Mouse (Mus musculus) left cerebral cortex, postnatal 4 days (tissue): Measurements from ENCODE around the gene Fsip1. TPM values are rescaled to one million over a fixed set of nuclear protein-coding genes. Genes with fewer than 3 reads are reported as not detected.
"Not testable (repeated sequence)": the region's sequence is repeated elsewhere in the genome, so short reads cannot be mapped to it uniquely, and the experiment has no call there.

Source experiments
- DNase-seq: peaks from one replicate; pipeline ENCODE4 v3.0.0-alpha.2; 2022
- intact Hi-C: fragments of 180-260 bp; cut with DNase I; formaldehyde crosslinking; loops from one replicate; pipeline ENCODE4 v1.15.1; 2025
- total RNA-seq, 2 experiments: library from RNA; stranded (reverse); gene quantifications; 2 replicates each; pipeline ENCODE4 v1.2.3; 2021

The Fsip1 gene
- total RNA-seq: 1 to 10 TPM; 4.2 to 5.3 TPM

DNA sequence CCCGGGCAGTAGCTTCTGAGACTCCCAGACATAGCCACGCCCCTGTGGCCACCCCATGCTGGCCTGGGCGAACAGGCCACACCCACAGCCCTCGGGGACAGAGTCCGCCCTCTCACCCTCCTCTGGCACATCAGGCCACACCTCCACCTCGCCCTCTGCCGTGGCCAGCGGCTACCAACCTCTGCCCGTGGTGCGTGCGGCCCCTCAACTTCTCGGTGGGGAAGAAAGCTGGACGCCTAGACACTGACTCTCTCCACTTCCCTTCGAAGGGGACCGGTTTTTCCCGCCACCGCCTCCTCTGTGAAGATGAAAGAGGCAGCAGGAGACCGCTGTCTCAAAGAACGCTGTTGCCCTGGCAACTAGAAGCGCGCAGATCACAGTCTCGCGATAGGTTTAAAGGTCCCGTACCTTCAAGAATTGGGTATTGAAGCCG, at the start of gene Fsip1:
TSS of gene Fsip1 (minus strand) at position 346 of the 433 bp plus-strand sequence.
- DNase-seq: peak; percentile 64
- intact Hi-C loops: no loop called here

DNA sequence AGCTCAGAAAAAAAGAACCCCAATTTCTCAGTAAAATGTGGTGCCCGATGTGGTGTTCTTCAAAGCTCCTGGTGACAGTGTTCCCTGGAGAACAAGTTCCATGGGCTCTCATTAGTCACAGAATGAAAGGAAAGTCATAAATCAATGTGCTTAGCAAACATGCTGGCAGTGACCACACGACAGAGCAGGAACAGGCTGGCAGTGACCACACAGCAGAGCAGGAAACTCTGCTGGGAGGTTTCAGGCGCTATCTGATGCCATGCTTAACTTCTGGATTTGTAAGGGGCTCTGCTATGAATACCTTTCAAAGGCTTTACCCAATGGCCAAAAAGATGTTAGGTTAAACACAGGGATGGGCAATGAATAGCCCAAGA, 49.7 kb upstream of the Fsip1 start:
- intact Hi-C loops: no loop called here
- no peak for DNase-seq

DNA sequence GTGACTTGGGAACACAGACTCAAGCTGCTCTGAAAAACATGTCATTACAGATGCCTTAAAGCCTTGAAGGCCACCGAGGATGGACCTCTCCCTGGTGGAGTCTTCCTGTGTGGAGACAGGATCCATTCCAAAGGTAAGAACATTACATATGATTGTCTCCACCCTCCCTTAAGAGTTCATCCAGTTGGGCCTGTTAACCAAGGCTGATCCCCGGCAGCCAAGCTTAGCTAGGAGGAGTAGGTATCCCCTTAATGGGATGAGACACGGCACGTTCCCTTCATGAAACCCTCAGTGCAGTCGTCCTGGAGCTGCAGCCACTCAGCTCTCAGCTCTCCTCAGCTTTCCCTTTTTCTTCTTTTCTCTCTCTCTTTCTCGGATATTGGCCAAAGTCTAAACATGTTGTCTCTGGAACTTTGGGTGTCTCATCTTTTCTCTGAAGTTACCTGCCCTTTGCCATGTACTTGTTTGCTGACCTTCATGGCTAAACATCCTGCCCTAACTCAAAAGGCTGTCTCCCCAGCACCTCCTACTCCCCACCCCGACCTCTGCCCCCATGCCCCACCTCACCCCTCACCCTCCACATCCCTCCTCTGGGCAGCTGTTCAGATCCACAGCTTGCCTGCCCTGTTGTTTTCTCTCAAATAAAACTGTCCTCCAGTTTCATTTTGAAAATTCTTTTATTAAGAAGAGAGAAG, 49.2 kb upstream of the Fsip1 start:
- no peak for DNase-seq
- intact Hi-C loops: no loop called here

DNA sequence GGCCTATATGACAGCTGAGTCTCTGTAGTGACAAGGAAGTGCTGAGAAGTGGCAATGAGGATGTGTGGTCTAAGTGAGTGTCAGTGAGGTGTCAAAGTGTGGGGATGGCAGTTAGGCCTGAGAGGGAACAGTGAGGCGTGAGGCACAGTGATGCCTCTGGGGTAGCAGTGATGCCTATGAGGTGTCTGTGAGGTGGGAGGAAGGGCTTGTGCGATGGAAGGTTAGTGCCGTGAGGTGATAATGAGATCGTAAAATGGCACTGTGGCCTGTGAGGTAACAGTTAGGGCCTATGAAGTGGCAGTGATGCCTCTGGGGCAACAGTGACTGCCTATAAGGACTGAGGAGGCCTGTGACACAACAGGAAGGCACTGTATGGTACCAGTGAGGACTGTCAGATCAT, 46.7 kb upstream of the Fsip1 start:
- intact Hi-C loops: no loop called here
- no peak for DNase-seq

DNA sequence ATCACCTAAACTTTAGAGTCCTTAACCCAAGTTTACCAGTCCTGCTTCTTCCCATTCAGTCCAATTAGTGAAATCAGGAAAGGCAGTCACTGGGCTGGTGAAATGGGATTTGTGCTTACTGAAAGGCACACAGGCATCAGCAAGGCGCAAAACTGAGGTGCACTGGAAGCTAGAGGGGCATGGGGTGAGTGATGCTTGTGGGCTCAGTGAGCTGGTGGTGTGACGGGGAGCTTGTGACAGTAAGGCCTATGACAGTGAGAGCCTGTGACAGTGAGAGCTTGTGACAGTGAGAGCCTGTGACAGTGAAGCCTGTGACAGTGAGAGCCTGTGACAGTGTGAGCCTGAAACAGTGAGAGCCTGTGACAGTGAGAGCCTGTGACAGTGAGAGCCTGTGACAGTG, 44.9 kb upstream of the Fsip1 start:
- intact Hi-C loops: no loop called here

DNA sequence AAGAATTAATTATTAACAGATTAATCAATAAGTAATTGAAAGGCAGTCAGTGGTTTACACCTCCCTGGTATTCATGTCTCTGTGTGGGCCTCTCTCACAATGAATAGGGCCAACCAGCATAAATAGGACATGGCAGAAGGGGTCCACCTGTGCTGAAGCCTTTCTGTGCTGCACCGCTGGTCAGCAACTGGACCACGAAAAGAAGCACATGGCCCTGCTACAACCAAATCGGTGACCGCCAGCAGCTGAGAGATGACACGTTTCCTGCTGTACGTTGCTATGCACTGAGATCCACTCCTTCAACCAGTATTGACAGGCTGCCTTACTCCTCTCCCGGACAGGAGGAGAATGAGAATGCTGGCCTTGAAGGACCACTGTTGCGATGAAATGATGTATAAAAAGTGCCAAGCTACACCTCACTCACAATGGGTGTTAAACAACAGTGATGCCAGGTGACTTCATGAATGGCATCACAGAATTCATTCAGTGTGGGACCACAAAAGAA, 44.3 kb upstream of the Fsip1 start:
- DNase-seq: no peak
- intact Hi-C loops: no loop called here

More for the DNA sequence above, 44.9 kb upstream of the Fsip1 start:
- no peak for DNase-seq

DNA sequence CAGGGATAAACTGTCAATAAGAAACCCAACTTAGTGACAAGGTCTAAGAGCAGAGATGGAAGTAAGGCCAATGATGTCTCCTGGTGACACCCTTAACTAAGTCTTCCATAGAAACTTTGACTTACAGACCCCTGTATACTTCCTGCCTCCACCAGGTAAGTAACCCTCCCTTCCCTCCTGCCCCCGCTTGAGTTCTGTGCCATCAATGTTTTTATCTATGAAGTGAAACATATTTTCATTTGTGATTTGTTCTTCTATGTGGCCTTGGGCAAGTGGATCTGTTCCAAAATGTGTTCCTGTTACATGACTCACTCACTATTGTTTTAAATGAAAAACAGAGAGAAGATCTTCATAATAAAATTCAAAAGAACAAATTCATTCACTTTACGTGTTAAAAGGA, 43.2 kb upstream of the Fsip1 start:
- intact Hi-C loops: no loop called here
- DNase-seq: no peak

DNA sequence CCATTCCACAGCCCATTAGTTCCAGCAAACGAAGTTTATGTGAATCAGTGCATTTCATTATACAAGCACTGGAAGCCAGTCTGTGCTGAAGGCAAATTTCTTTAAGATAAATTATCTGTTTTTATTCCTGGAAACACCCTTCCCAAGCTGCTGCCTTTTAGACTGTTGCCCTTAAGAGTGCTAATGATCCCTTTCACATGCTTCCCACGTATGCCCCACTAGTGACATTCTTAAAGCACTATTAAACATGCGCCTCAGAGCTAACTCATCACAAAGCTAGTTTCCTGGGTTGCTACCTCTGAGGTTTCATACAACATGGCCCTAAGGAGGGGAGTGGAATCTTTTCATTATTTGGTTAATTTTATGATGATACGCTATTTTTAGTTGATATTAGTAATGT, 41.8 kb upstream of the Fsip1 start:
- no peak for DNase-seq
- intact Hi-C loops: no loop called here

DNA sequence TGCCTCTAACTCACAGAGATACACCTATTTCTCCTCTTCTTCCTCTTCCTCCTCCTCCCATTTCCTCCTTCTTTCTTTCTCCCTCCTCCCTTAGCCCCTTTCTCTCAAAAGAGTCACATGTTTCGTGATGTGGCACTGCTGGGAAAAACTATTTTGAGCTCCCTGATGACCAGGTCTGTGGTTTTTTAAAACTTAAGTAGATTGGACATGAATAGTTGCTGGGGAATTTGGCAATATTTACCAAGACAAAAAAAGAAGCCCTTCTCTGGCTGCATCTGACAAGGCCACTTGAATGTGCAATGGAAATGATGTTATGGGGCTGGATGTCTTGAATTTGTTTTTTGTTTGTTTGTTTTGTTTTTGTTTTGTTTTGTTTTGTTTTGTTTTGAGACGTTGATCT, 41.2 kb upstream of the Fsip1 start:
- DNase-seq: no peak

DNA sequence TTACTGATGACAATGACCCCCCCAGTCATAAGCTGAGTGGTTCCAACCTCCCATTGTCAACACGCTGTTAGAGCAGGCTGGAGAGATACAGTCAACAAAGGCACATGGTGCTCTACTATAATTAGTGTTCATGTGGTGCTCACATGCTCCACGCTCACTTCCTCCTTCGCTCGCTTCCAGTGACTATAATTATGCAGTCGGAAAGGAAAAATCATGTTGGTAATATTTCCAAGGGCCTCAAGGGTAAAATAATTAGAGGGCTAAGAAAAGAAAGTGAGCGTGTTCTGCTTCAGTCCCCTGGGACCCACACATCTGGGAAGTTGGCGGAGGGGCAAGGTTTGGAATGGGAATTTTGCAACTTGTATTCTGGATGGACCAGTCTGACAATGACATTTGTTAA, 38.7 kb upstream of the Fsip1 start:
- no peak for DNase-seq
- intact Hi-C loops: no loop called here

More for the DNA sequence above, 41.2 kb upstream of the Fsip1 start:
- intact Hi-C loops: no loop called here

DNA sequence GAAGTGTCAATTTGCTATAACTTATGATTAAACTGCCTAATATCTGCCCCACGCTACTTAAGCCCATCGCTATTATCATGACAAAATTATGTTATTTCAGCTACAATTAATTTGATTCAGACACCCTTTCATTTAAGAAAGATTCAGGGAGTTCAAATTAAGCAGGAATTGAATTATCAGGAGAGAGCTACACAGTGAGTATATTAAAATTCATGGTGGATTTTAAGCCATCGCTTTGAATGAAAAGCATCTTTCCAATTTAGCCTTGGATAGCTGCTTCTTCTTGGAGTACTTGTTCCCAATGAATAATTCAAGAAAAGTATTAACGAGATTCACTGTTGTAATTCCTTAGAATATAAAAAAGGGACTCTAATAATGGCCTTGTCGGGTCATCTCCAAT, 36.8 kb upstream of the Fsip1 start:
- intact Hi-C loops: no loop called here

DNA sequence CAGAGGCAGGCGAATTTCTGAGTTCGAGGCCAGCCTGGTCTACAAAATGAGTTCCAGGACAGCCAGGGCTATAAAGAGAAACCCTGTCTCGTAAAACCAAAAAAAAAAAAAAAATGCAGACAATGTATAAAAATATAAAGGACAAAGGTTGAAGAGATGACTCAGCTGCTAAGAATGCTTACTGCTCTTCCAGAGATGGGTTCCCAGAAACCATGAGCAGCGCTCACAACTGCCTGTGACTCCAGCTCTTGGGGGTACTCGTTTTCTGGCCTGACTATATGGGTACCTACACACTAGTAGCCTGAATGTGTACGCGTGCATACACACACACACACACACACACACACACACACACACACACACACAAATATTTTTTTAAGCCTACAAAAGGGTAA, 32.3 kb upstream of the Fsip1 start:
- DNase-seq, intact Hi-C loops: not testable (repeated sequence)

More for the DNA sequence above, 36.8 kb upstream of the Fsip1 start:
- DNase-seq: no peak

DNA sequence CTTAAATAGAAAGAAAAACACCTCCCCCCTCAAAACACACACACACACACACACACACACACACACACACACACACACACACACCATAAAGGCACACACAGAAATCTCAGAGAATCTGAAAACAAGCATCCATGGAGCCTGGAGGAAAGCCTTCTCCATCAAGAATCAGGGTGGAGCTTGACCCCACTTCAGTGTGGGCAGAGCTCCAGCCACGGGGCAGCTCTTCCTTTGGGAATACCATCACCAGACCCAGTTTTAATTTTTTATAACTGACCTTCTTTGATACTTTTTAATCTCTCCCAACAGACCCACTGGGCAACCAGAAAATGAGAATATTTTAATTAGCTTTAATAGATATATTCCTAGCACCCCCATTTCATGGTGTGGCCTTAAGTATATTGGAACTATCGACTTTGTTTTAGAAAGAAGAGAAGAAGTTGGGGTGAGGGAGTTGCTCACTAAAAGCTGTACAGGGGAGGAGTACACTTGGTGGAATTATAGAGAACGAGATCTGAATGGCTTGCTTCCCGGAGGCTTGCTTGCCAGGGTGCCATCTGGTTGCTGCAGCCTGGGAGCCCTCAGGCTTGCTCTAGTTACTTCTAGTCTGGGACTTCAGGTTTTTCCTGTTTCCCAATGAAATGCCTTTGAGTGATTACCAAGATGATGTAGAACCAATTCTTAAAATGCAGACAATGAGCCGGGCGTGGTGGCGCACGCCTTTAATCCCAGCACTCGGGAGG, 31.7 kb upstream of the Fsip1 start:
- no peak for DNase-seq
- intact Hi-C loops: no loop called here

DNA sequence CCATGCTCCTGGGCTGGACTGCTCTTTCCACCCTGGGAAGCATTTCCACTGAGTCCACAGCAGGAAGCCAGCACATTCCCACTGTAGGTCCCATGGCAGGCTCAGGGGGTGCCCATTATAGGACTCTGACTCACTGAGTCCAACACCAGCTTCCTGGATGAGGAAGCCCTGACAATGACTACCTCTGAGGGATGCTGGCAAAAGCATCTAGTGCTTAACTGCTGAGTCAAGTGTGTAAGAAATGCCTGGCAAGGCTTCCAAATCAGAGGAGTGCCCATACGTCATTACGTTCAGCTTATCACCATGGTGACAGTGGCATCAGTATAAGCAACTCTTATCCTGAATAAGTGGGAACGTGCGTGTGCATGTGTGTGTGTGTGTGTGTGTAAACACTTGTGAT, 30.9 kb upstream of the Fsip1 start:
- intact Hi-C loops: no loop called here
- DNase-seq: no peak

DNA sequence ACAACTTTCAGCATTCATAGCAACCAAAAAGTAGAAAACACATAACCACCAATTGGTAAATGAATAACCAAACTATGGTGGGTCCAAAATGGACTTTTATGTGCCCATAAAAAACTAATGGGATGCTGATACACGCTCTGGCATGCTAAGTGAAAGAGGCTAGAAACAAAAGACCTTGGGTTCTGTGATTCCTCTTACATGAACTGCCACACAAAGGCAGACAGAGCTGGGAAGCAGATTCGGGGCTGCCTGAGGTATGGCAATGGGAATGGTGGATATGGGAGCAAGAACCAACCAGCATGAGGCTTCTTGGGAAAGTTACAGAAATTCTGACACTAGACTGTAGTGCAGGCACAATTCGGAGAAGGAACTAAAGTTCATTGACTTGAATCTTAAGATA, 25.7 kb upstream of the Fsip1 start:
- DNase-seq: no peak
- intact Hi-C loops: no loop called here

DNA sequence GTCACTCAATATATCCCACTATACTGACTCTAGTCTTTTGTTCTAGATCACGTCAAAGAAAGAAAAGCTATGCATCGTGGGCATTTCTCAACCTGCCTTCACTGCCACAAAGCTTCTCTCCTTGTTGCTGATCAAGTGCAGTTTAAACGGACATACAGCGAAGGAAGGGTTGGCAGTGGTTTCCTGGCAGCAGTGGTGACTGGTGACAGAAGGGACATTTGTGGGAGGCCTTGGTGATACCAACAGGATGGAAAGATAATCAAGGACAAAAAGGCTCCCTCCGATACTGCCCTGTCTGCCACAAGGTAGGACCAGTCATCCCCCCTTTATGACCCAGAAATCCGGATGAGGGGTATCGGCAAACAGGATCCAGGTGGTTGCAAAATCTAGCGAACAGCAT, 21.5 kb upstream of the Fsip1 start:
- DNase-seq: peak; percentile 24

DNA sequence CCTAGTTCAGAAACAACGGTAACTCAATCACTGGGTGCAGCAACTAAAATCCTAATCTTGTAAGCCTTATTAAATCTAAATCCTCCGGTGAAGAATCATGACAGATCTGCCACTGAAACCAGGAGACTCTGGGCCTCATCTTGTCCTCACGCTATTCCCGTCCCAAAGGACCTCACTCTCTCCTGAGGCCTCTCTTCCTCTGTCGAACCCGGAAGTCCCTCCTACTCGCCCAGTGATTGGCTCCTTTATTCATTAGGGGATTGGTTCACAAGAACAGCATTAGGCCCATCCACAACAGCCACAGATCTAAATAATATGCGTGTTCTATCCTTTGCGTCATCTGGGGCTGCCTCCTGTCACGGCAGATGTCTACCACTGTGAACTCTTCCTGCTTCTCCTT, 14.8 kb upstream of the Fsip1 start:
- no peak for DNase-seq
- intact Hi-C loops: no loop called here

More for the DNA sequence above, 21.5 kb upstream of the Fsip1 start:
- intact Hi-C loops: no loop called here

DNA sequence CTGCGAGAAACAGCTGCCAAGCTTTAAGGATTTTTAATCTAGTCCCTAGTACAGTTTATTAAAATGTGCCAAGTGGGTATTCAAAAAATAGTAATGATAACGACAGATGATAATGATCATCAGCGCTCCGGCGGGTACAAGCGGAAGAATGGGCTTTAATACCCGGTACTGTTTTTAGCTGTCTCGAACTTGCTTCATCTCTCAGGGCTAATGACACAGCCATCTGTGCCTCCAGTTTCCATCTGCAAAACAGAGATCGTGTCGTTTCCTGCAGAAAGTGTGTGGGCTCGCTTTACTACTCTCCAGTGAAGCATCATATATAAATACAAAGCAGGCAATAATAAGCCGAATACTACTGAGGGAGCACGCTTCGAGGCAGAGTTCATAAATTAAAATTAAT, 13.4 kb upstream of the Fsip1 start:
- no peak for DNase-seq
- intact Hi-C loops: no loop called here

DNA sequence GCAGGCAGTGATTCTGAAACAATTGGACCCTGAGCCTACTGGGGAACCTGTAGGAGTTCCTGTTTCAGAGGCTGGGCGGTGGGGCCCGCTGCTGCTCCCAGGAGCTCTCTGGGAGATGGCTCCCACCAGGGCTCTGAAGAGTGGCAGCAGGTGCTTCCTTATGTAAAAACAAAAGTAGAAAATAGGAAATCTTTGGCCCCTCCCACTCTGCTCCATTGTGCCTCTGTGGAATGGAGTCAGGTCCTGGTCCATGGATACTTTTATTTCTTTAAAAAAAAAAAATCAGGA, 7.1 kb upstream of the Fsip1 start:
- no peak for DNase-seq
- intact Hi-C loops: loop anchor here (5.0 to 10.0 kb wide), 4 partner anchors 71 to 618 kb away; no protein-coding TSS in a partner anchor

DNA sequence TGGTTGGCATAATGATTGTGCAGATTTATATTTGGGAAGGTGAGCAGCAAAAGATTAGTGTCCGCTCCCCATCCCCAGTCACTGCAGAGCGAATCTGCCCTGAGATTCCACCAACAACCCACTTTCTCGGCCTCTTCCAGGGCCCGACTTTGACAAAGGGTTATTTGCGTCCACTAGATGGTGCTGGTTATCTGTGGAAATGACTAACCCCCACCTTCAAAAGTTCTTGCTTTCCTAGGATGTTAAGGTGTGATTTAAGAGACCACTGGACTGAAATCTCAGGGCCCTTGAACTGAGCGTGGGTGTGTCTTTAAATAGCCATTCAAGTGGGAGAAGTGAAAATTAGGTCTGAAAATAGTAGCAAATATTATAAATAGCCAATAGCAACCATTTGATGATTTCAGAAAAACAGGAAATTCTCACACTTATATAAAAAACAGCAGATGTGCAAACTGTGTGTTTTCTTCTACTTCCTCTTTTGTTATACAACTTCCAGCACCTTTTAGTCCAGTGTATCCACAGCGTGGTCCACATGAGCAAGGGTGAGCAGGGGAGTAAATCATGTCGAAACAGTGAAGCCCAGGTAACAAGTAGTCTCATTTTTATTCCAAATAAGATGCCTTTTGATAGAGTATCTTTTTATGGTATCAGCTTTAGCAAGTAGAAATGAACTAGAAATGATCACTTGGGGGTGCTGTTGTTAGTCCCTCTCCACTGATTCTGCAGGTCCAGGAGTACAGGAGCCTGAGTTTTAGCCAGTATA, 6.6 kb upstream of the Fsip1 start:
- peak; percentile 38 for DNase-seq
- intact Hi-C loops: loop anchor here (5.0 to 10.0 kb wide), 4 partner anchors 71 to 619 kb away; no protein-coding TSS in a partner anchor

DNA sequence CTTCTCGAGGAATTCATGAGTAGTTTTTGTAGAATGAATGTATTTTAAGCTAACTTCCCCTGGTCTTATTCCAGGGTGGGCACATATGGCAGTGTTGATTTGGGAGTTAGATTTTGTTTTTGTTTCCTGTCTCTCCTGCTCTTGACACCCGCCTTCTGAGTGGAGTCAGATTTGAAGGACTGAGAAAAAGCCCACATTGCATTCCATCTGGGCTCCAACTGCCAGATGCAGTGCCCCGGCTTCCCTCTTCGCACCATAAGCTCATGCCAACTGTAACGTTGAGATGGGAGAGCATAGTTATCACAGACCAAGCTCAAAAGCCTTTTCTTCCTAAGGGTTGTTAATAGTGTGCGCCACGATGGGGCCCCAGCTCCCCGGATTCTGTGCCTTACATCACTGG, 5.9 kb upstream of the Fsip1 start:
- intact Hi-C loops: loop anchor here (5.0 to 10.0 kb wide), 4 partner anchors 72 to 620 kb away; no protein-coding TSS in a partner anchor

More for the DNA sequence above, 5.9 kb upstream of the Fsip1 start:
- no peak for DNase-seq
